Mouse (Mus musculus) spleen, embryonic (tissue): ENCODE data around the gene Klrb1a.
"Not testable (repeated sequence)": the region's sequence is repeated elsewhere in the genome, so short reads cannot be mapped to it uniquely, and the experiment has no call there.

Source experiments
- CTCF ChIA-PET: fragments of 350-600 bp; sonication (Branson Sonifier 250); formaldehyde crosslinking; loops from one replicate; lab custom pipeline; 2022; lab: Charles Lee

Gene Klrb1a

DNA sequence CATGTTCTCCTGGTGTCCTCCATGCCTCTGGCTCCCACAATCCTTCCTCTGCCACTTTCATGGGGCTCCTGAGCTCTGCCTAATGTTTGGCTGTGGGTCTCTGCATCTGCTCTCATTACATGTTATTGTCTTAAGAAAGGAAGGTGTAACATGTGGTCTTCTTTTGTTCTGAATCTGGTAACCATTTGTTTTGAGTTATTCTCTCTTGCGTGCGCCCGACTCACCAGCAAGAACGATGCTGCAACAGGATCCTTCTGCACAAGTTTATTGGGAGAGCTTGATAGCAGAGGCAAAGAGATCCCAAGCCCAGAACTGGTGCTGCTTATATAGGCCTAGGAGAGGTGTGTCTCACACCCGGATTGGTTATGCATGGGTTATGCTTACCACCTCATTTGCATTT lies at the start of gene Klrb1a:
TSS of gene Klrb1a (minus strand) at position 101 of the 400 bp plus-strand sequence.
- CTCF ChIA-PET, result not testable (repeated sequence)

DNA sequence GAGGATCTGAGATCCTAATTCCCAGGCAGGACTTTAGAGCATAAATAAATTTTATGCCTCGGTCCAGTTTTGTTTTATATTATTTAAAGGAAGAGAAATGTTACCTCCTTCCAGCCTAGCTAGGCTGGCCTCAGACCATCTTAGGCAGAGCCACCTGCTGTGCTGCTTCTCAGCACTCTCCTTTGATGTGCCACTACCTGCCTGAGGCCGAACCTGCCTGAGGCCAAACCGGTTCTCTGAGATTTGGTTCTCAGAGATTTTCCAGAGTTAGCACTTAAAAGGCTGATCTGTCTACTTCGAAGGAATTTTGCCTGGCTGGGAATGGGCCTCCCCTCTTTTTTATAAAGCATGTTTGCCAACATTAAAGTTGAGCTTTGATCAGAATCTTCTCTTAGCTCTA lies 46.6 kb upstream of the Klrb1a start:
- CTCF ChIA-PET, result no interaction called here

DNA sequence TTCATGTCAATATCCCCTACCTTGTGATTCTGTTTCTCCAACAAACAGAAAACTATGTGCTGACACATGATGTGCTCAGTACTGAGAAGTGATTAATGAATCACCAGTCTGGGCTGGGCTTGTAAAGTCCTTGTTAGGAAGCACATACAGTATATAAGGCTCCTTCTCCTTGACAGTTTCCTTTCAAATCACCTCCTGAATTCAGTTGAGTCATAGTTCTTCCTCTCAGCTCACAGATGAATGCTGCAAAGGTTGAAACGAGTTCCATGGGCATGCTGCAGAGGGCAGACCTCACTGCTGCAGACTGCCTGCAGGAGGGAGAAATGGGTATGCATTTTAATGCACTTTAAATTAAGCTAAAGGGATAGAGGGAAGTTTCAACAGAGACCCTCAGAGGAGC lies 38.9 kb upstream of the Klrb1a start, which contains the start of gene Clec2h:
TSS of gene Clec2h (plus strand) at position 180 of the 400 bp plus-strand sequence.
- CTCF ChIA-PET, result no interaction called here

- CTCF ChIA-PET, result no interaction called here
Measured at GRCm38 (mm10) chr6:128661249-128661648, 37.9 kb upstream of the Klrb1a start.

DNA sequence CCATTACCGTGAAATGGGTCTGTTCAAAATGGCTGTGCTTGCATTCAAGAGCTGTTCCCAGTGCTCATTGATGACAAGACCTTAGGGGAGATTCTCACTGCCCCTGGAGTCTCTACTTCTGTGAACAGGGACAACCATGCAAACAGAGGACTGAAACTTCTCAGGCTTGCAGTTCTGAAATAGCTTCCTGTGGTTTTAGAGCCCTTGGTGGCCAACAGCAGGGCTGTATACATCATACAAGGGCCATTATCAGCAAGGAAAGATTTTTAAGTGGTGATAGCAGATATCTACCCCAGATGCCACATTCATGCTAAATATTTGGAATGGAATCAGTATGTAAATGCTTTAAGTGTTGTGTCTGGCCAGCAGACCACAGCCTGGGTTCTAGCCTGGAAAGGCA lies 29.6 kb upstream of the Klrb1a start:
- CTCF ChIA-PET, result interaction anchor here (0.9 kb wide), 1 partner anchor 9 kb away, joined by 5 read pairs; no protein-coding TSS in a partner anchor

DNA sequence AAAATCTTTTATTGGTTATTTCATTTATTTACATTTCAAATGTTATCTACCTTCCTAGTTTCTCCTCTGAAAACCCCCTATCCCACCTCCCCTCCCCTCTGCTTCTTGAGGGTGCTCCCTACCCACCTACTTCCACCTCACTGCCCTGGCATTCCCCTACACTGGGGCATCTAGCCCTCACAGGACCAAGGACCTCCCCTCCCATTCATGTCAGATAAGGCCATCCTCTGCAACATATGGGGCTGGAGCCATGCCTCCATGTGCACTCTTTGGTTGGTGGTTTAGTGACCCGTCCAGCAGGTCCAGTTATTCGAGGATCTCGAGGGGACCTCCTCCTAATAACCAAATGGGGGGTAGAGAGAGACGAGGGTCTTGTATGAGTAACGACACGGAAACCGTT lies 27.5 kb upstream of the Klrb1a start:
- CTCF ChIA-PET, result not testable (repeated sequence)

- CTCF ChIA-PET, result no interaction called here
Measured at GRCm38 (mm10) chr6:128650187-128650586, 26.9 kb upstream of the Klrb1a start.

GRCm38 (mm10) chr6:128649681-128650080 lies 26.3 kb upstream of the Klrb1a start:
- CTCF ChIA-PET, result no interaction called here

DNA sequence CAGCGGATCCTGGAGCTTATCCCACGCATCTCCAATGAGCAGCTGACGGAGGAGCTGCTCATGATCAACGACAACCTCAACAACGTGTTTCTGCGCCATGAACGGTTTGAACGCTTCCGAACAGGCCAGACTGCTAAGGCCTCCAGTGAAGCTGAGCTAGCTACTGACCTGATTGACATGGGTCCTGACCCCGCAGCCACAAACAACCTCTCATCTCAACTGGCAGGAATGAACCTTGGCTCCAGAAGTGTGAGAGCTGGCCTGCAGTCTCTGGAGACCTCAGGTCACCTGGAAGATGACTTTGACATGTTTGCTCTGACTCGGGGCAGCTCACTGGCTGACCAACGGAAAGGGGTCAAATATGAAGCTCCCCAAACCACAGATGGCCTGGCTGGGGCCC lies 22.4 kb upstream of the Klrb1a start:
- CTCF ChIA-PET, result not testable (repeated sequence)

- CTCF ChIA-PET, result not testable (repeated sequence)
Measured at GRCm38 (mm10) chr6:128644694-128645093, 21.4 kb upstream of the Klrb1a start.

- CTCF ChIA-PET, result interaction anchor here (0.9 kb wide), 1 partner anchor 9 kb away, joined by 5 read pairs; no protein-coding TSS in a partner anchor
Measured at GRCm38 (mm10) chr6:128643999-128644398, 20.7 kb upstream of the Klrb1a start.

- CTCF ChIA-PET, result no interaction called here
Measured at GRCm38 (mm10) chr6:128641116-128641716, 17.9 kb upstream of the Klrb1a start.

DNA sequence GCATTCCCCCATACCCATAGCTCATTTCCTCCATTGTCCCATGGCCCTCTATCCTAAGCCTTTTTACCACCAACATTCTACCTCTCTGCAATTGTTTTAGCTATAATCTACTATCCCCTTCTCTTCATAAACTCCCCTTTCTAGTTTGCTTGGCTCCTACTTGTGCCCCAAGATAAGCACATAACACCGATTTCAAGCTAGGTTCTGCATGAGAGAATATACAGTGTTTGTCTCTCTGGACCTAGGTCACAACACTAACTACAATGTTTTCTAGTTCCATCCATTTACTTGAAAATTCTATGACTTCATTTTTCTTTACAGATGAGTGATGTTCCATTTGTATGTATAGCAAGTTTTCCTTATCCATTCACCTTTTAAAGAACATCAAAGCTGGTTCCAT lies 17.3 kb upstream of the Klrb1a start:
- CTCF ChIA-PET, result no interaction called here

DNA sequence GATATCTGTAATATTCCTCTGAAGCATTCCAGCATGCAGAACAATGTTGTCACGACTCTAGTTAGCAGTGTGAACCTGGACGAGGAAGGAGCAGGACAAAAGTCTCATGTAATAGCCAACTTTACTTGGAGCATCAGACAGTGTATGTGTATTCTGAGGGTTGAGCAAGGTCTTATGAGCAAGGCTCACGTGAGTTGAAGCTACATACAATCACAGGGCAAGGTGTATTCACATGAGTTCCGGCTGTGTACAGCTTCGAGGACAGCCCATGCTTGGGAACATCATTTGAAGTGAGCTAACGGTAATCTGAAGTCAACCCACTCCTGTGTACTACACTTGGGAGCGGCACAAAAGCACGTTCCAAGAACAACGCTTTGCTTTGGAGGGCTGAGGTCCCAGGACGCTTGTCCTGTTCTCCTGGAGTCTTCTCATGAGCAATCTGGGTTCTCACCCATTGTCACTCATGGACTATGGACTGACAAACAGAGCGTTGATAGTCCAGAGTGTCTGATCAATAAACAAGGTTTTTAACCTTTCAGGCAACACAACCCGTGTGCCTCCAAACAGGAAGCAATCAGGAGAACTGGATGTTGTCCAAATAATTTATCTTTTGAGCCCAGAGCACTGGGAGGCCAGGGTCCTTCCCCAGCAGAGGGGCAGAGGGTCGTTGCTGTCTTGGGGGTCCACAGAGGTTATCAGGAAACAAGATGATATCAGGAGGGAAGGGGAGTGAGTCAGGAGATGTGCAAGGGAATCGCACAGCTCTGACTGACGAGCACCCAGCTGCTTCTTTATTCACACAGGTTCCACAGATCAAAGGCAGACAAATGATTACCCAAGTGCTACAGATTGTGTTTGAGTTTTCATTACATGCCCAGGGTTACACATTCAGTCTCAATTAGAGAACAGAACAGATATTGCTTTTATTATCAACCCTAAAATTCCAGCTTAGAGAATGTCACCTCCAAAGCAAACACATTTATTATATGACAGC lies 7.9 kb upstream of the Klrb1a start:
- CTCF ChIA-PET, result interaction anchor here (0.7 kb wide), 1 partner anchor 21 kb away, joined by 4 read pairs; no protein-coding TSS in a partner anchor

DNA sequence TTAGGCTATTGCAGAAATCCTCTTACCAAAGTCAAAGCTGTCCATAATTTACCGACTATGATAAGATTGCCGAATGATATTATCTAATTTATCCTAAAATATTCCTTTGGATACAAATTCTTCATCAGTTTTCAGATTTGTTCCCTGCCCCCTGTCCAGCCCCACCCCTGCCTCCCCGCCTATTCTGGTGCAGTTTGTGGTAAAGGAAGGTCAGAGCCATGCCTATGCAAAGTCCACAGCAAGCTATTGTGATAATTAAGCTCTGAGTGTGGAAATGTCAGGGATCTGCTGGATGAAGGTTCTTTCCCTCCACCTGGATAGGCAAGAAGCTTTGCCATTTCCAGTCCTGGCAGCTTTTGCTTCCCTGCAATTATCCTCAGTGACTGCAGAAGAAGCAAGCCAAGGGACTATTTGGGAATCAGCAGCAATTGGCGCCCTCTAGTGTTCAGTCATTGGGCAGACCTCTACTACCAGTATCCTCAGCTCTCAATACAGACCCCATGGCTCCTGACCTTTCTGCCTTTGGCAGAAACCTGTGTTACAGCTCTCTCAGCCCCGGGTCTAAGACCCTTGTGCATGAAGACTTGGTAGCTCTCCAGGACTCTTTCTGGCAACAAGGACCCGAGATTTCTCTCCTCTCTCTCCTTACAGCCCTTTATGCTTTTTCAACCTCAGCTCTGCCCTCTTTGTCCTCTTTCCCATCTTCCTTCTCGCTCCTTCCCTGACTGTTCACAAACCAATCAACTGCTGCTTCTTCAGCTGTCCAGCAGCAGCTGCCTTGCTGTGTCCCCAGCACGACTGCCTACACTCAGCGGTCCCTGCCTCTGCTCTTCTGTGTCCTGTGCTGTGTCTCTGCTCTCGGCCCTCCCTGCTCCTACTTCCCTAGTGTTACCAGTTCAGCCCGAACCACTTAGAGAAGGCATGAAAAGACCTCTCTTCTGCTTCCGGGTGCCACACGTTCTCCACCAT lies 6.7 kb upstream of the Klrb1a start:
- CTCF ChIA-PET, result not testable (repeated sequence)

GRCm38 (mm10) chr6:128625246-128625645 lies 1.9 kb upstream of the Klrb1a start:
- CTCF ChIA-PET, result not testable (repeated sequence)

DNA sequence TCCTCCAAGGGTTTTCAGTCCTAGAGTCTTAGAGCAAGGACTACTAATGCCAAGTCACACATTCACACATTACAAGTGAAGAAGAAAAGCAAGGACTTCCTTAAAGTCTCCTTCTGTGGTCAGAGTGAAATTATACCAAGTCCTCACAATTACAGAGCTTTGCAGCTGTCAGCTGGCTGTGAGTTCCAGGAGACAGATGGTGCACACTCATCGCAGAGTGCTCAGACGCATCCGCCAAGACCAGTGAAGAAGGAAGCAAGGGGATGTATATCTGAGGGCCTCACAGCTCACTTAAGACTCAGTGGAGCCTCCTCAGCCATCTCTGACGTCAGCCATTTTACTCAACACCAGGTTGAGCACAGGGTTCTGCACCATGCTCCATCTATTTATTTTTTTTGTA lies 1.1 kb upstream of the Klrb1a start:
- CTCF ChIA-PET, result no interaction called here

GRCm38 (mm10) chr6:128622733-128623132 lies 600 bp downstream of the Klrb1a start:
- CTCF ChIA-PET, result no interaction called here

- CTCF ChIA-PET, result no interaction called here
Measured at GRCm38 (mm10) chr6:128606350-128606749, 17.0 kb downstream of the Klrb1a start.

- CTCF ChIA-PET, result interaction anchor here (0.8 kb wide), 1 partner anchor 155 kb away, joined by 3 read pairs; no protein-coding TSS in a partner anchor
Measured at GRCm38 (mm10) chr6:128604512-128604911, 18.8 kb downstream of the Klrb1a start.
